Mouse (Mus musculus) NIH3T3 (cell line): Measurements from ENCODE around the gene Kdelc1.

Experiments used
- DNase-seq: peaks from one replicate; pipeline ENCODE4 v3.0.0-alpha.2; 2012; ENCODE audit warnings: low read depth

Kdelc1 gene

GRCm38 (mm10) chr1:44063439-44063838 lies 55.2 kb downstream of the Kdelc1 start:
- no peak for DNase-seq

DNA sequence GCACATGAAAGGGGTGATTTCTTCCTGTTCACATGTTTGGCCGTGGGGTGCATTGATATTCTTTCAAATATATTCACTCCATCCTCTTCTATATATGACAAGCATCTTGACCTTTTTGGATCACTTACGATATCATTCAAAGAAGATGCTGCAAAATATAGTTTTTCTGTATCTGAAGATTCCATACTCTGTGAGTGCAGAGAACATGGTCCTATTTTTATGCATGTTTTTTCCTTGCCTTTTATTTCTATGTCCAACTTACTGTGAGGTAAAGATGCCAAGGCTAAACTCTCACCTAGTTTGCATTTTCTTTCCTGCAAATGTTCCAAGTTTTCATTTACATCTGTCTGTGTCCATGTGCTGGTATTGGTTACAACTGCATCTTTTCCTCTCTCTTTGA lies 56.8 kb downstream of the Kdelc1 start, which contains the start of gene Gm8251:
Gene Gm8251, minus strand, starts transcription at position 101 of the 400 bp plus-strand sequence.
- DNase-seq = no peak

GRCm38 (mm10) chr1:44057805-44058204 lies 60.8 kb downstream of the Kdelc1 start:
- no peak for DNase-seq
